Mouse (Mus musculus): ENCODE data around the gene Ctc1.
"Not testable (repeated sequence)": the region's sequence is repeated elsewhere in the genome, so short reads cannot be mapped to it uniquely, and the experiment has no call there.

Gene Ctc1

DNA sequence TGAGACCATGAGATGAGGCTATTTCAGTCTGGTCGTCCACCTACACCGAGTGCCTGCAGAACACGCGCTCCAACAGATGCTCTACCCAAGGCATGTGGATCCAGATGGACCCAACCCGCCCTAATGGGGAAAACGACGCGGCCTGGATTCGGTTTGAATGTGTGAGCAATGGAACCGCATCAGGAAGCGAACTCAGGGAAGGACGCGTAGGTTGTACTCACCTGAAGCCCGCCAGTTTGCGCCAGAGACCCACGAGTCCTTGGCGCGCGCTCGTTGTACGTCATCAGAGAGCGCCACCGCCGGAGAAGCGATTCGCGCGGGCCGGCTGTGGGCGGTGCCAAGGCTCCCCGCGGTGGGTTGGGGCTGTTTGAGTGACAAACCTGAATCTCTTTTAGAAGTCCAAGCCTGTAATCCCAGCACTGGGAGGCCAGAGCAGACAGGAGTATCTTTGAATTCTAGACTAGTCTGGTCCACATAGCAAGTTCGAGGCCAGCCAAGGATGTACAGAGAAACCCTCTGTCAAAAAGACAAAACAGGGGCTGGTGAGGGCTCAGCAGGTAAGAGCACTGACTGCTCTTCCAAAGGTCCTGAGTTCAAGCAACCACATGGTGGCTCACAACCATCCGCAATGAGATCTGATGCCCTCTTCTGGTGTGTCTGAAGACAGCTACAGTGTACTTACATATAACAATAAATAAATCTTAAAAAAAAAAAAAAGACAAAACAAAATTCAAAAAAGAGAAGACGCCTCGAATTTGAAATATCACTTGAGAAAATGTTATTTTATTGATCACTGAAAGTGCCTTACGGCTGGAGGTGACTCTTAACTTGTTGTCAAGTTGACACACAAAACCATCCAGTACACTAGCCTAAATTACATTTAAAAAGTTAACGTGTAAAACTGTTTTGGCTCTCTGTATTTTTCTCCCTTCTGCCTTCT, 7.3 kb upstream of the Ctc1 start, which contains the start of gene Pfas:
Gene Pfas, minus strand, starts transcription at position 279 of the 940 bp plus-strand sequence.
- DNase-seq = peak; percentile 91

- DNase-seq = no peak
These were observed 6.2 kb upstream of the Ctc1 start for GRCm38 (mm10) chr11:69009508-69009907.

DNA sequence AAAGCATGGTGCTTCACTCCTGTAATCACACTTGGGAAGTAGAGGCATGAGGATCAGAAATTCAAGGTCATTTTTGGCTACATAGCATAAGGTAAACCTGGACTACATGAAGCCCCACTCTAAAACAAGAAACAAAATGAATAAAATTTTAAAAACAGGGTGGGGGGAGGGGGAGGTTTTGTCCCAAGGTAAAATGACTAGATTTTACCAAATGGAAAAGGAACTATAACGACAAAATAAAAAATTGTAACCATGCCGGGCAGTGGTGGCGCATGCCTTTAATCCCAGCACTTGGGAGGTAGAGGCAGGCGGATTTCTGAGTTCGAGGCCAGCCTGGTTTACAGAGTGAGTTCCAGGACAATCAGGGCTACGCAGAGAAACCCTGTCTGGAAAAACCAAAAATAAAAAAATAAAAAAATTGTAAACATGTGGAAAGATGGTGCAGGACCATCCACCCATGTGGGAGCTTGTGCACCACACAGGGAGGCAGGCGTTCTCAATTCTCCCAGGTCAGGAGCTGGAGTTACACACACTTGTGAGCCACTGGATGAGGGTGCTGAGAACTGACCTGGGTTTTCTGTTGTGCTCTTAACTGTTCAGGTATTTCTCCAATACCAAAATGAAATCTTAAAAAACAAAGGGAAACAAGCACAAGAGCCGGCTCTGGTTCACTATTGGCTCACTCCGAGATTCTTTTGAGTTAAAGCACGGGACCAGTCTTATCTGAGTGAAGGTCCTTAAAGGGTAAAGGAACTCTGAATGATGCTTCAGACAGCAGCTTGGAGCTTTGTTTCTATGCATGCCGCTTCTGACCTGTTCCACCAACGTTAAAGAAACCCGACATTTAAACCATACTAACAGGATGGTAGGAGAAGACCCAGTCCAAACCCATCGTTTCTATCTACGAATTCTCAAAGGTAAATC, 5.0 kb upstream of the Ctc1 start:
- DNase-seq = no peak

GRCm38 (mm10) chr11:69011445-69011844, 4.3 kb upstream of the Ctc1 start:
- not testable (repeated sequence) for DNase-seq

DNA sequence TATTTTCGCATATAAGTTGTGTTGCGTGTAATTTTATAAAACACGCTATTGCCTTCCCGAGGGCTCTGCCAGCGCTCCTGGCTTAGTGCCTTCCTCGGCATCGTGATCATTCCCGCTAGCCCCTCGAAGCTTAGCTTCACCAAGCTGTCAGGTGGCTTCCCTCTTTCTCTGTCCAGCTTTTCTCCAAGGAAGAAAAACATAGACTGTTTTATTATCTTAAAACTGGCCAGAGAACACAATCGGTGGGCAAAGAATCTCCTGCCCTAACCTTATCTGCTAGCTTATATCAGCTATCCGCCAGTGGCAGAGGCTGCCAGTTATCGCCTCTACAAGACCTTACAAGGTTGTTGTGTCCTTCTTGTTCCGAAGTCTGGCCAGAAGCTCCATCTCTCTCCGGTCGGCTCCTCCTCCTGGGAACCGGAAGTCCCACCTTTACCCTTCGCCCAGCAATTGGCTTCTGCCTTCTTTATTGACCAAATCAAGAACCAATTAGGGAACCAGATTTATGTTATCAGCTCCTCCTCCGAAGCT, 3.6 kb upstream of the Ctc1 start:
- DNase-seq = peak; percentile 84

- no peak for DNase-seq
These were observed 1.0 kb downstream of the Ctc1 start for GRCm38 (mm10) chr11:69016755-69017154.

DNA sequence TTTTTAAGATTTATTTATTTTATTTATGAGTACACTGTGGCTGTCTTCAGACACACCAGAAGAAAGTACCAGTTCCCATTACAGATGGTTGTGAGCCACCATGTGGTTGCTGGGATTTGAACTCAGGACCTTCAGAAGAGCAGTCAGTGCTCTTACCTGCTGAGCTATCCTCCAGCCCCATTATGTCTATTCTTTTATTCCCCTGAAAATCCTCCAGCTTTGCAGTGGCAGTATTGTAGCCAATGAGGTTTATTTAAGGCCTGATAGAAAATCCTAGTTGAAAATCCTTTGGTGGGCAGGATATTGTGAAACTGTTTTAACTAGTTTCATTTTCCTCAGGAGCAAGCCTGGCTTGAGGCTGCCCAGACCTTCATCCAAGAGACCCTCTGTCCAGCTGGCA, 5.0 kb downstream of the Ctc1 start:
- DNase-seq = no peak

- no peak for DNase-seq
These were observed 10.9 kb downstream of the Ctc1 start for GRCm38 (mm10) chr11:69026562-69026961.

DNA sequence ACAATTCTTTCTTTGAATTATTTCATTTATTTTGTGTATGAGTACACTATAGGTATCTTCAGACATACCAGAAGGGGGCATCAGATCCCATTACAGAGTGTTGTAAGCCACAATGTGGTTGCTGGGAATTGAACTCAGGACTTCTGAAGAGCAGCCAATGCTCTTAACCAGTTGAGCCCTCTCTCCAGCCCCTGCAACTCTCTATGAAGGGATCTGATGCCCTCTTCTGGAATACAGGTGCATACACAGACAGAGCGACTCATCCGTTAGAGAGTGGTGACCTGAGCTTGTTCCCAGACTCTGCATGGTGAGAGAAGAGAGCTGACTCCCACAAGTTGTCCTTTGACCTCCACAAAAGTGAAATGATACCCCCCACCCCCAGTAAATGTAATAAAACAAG, 13.1 kb downstream of the Ctc1 start:
- DNase-seq = no peak

DNA sequence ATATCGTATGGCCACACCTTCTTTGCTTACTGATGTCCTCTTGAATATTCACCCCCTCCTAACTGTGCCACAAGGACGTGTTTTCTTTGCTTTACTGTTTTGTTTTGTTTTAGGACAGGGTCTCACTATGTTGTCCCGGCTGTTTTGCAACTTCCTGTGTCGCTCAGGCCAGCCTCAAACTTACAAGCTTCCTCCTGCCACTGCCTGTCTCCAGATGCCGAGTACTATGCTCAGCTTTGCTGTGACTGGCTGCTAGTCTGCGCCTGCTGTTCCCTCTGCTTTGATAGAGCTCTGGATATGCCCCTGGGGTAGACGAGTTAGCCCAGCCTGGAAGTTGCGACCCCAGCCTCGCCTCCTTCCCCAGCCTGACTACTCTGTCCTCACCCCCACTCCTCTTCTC, 17.8 kb downstream of the Ctc1 start:
- no peak for DNase-seq

GRCm38 (mm10) chr11:69034585-69034984, 18.9 kb downstream of the Ctc1 start:
- no peak for DNase-seq

- DNase-seq = no peak
These were observed 19.7 kb downstream of the Ctc1 start for GRCm38 (mm10) chr11:69035411-69035810.

DNA sequence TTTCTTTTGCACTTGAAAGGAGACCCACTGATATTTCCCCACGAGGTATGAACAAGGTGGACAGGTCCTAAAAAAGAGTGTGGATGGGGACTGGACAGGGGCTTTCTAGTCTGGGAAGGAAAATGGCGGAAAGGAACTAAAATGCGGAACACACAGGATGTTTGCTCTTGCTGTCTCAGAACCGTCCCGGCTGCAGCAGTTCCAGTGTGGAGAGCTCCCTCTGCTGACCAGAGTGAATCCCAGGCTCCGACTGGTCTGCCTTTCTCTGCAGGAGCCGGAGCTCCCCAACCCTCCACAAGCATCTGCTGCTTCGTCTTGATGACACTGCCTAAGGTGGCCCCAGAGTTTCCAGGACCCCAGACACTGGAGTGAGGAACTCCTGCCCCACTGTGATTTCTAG, 20.1 kb downstream of the Ctc1 start:
- DNase-seq = peak; percentile 87

- peak; percentile 94 for DNase-seq
These were observed 20.9 kb downstream of the Ctc1 start for GRCm38 (mm10) chr11:69036486-69037230.

GRCm38 (mm10) chr11:69037231-69038061, 21.7 kb downstream of the Ctc1 start:
- DNase-seq = peak; percentile 88

DNA sequence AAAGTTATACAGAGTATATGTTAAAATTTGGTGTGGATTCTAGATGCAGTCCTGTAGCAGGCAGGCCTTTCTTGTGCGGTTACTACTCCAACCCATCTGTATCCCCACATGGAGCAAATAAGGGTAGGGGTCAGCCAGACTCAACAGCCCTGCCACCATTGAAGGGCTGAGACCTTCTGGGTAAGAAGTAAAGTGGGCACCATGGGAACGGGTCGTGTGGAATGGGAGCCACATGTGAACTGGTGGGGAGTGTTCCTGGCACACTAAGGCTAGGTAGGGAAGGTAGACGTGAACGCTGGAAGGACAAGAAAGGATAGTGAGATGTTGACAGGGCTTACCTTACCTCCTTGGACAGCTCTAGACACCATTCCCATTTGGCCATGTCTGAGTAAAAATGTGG, 22.5 kb downstream of the Ctc1 start:
- no peak for DNase-seq

GRCm38 (mm10) chr11:69045531-69046394, 30.1 kb downstream of the Ctc1 start, which contains the start of gene Aurkb:
Gene Aurkb, plus strand, starts transcription at chr11:69045647.
- DNase-seq = peak; percentile 70

- no peak for DNase-seq
These were observed 30.7 kb downstream of the Ctc1 start for GRCm38 (mm10) chr11:69046395-69046774.

- no peak for DNase-seq
These were observed 31.9 kb downstream of the Ctc1 start for GRCm38 (mm10) chr11:69047592-69047991.

GRCm38 (mm10) chr11:69048151-69048550, 32.4 kb downstream of the Ctc1 start:
- DNase-seq = no peak

All from cerebellum, adult 8-10 months (tissue).